Mouse (Mus musculus) right cerebral cortex, postnatal 10 days (tissue): ENCODE results near the gene Nkain2.
"Not testable (repeated sequence)": the region's sequence is repeated elsewhere in the genome, so short reads cannot be mapped to it uniquely, and the experiment has no call there.

Source experiments
- DNase-seq, 2 experiments: peaks; one replicate each; pipeline ENCODE4 v3.0.0; 2021; ENCODE audit warnings: low spot score in 2 of 2

The Nkain2 gene

GRCm38 (mm10) chr10:32889652-32890506 lies at the start of gene Nkain2:
TSS of gene Nkain2 (minus strand) at chr10:32890462.
- peak; percentile 82 for DNase-seq

- no peak for DNase-seq
These were observed 49.6 kb upstream of the Nkain2 start for GRCm38 (mm10) chr10:32939853-32940252.

- DNase-seq: peak; percentile 32 to 33
These were observed 4.8 kb upstream of the Nkain2 start for GRCm38 (mm10) chr10:32895093-32895492.

GRCm38 (mm10) chr10:32890507-32891131 lies 357 bp upstream of the Nkain2 start:
- DNase-seq: peak; percentile 61 to 74

GRCm38 (mm10) chr10:32881977-32882376 lies 8.3 kb downstream of the Nkain2 start:
- DNase-seq: peak; percentile 43 to 63

- peak; percentile 51 to 53 for DNase-seq
These were observed 19.4 kb downstream of the Nkain2 start for GRCm38 (mm10) chr10:32870691-32871406.

GRCm38 (mm10) chr10:32869541-32869940 lies 20.7 kb downstream of the Nkain2 start:
- peak; percentile 22 to 31 for DNase-seq

GRCm38 (mm10) chr10:32815210-32815883 lies 74.9 kb downstream of the Nkain2 start:
- DNase-seq: no peak

- no peak for DNase-seq
These were observed 94.0 kb downstream of the Nkain2 start for GRCm38 (mm10) chr10:32796215-32796614.

GRCm38 (mm10) chr10:32790541-32790940 lies 99.7 kb downstream of the Nkain2 start:
- no peak for DNase-seq

GRCm38 (mm10) chr10:32782732-32783359 lies 107.4 kb downstream of the Nkain2 start:
- no peak for DNase-seq

GRCm38 (mm10) chr10:32738989-32739388 lies 151.3 kb downstream of the Nkain2 start:
- DNase-seq: no peak

GRCm38 (mm10) chr10:32706579-32706978 lies 183.7 kb downstream of the Nkain2 start:
- DNase-seq: not testable (repeated sequence)

- no peak for DNase-seq
These were observed 193.6 kb downstream of the Nkain2 start for GRCm38 (mm10) chr10:32696661-32697060.

- DNase-seq: no peak
These were observed 205.7 kb downstream of the Nkain2 start for GRCm38 (mm10) chr10:32684548-32684947.

GRCm38 (mm10) chr10:32640256-32640655 lies 250.0 kb downstream of the Nkain2 start:
- DNase-seq: no peak

GRCm38 (mm10) chr10:32639173-32639572 lies 251.1 kb downstream of the Nkain2 start:
- DNase-seq: no peak

- DNase-seq: no peak
These were observed 259.2 kb downstream of the Nkain2 start for GRCm38 (mm10) chr10:32631043-32631442.

- DNase-seq: no peak
These were observed 285.8 kb downstream of the Nkain2 start for GRCm38 (mm10) chr10:32604448-32604847.

GRCm38 (mm10) chr10:32602798-32603197 lies 287.5 kb downstream of the Nkain2 start:
- DNase-seq: no peak

- DNase-seq: no peak
These were observed 295.3 kb downstream of the Nkain2 start for GRCm38 (mm10) chr10:32594998-32595397.
